Mouse (Mus musculus) hindbrain, embryonic 13.5 days (tissue): ENCODE measurements around the gene Nkain4. TPM values are rescaled to one million over a fixed set of nuclear protein-coding genes. Genes with fewer than 3 reads are reported as not detected.

Experiments used
- ATAC-seq: fragments of 200-750 bp; cut with Nextera tagmentation; 2 replicates; pipeline ENCODE4 v1.8.0; 2017; ENCODE audit warnings: moderate TSS enrichment; ENCODE audit not compliant: low FRiP score
- H3K27ac ChIP-seq: fragments of 300-500 bp; sonication (generic); 2 replicates; pipeline ENCODE4 v1.5.1; 2015; ENCODE audit warnings: inconsistent platforms, mild to moderate bottlenecking, moderate library complexity
- H3K27me3 ChIP-seq: fragments of 300-500 bp; sonication (generic); 2 replicates; pipeline ENCODE4 v1.6.1; 2015; ENCODE audit warnings: mild to moderate bottlenecking, inconsistent platforms
- H3K36me3 ChIP-seq: fragments of 300-500 bp; sonication (generic); 2 replicates; pipeline ENCODE4 v1.6.1; 2015; ENCODE audit warnings: mild to moderate bottlenecking, inconsistent platforms
- H3K4me1 ChIP-seq: fragments of 300-500 bp; sonication (generic); replicated peaks from 2 replicates; pipeline ENCODE4 v1.6.1; 2015; ENCODE audit warnings: inconsistent platforms
- H3K4me2 ChIP-seq: fragments of 300-500 bp; sonication (generic); 2 replicates; pipeline ENCODE4 v1.6.1; 2015; ENCODE audit warnings: inconsistent platforms, mild to moderate bottlenecking, moderate library complexity
- H3K4me3 ChIP-seq: fragments of 300-500 bp; sonication (generic); 2 replicates; pipeline ENCODE4 v1.5.1; 2015; ENCODE audit warnings: mild to moderate bottlenecking, inconsistent platforms
- H3K9ac ChIP-seq: fragments of 300-500 bp; sonication (generic); 2 replicates; pipeline ENCODE4 v1.6.1; 2015; ENCODE audit warnings: mild to moderate bottlenecking, inconsistent platforms
- H3K9me3 ChIP-seq: fragments of 300-500 bp; sonication (generic); 2 replicates; pipeline ENCODE4 v1.6.1; 2016; ENCODE audit warnings: inconsistent platforms
- WGBS: fragments of 180-500 bp; shearing (Covaris S2); methylation state at CpG from one replicate; pipeline ENCODE4 v1.1.7; 2015; 5-methylcytosine and 5-hydroxymethylcytosine counted together
- polyA plus RNA-seq: library from polyadenylated mRNA; unstranded; fragments of >200 nt; fragmentation: Nextera tagmentation; extraction: Ambion mirVana; gene quantifications from 2 replicates; pipeline ENCODE4 v1.2.1, GENCODE M21; 2015

Nkain4 gene
- polyA plus RNA-seq, 1 experiment from 2014 or later = 106 TPM

- no peak for ATAC-seq
- no peak overlapping the region for H3K27ac ChIP-seq
- H3K27me3 ChIP-seq = no peaks in the 10 kb centered on the region
- no peak overlapping the region for H3K4me2 ChIP-seq
- H3K9ac ChIP-seq = no peak overlapping the region
- H3K4me3 ChIP-seq = no peak overlapping the region
- no peaks in the 10 kb centered on the region for H3K9me3 ChIP-seq
- WGBS = 79% methylated on average over 1 of the region's 1 CpGs
- H3K4me1 ChIP-seq = peaks cover 16% of the 10 kb centered on the region; the same call in 1 of the 2 replicates
- H3K36me3 ChIP-seq = peaks cover 45% of the 10 kb centered on the region
Observed at GRCm38 (mm10) chr2:180932418-180932817, 22.1 kb downstream of the Nkain4 start.

GRCm38 (mm10) chr2:180928723-180929122 lies 25.8 kb downstream of the Nkain4 start, which contains the start of gene Birc7:
Birc7 (plus strand) TSS chr2:180929023.
- H3K27ac ChIP-seq = peak within 1 kb of the TSS; percentile 35; the same call in 1 of the 2 replicates
- WGBS = 42% methylated on average over 4 of the region's 4 CpGs
- peaks cover 9% of the 10 kb centered on the region for H3K36me3 ChIP-seq
- ATAC-seq = no peak
- H3K9ac ChIP-seq = peak within 1 kb of the TSS; percentile 43
- peaks cover 16% of the 10 kb centered on the region; the same call in 1 of the 2 replicates for H3K4me1 ChIP-seq
- no peaks in the 10 kb centered on the region for H3K9me3 ChIP-seq
- H3K4me2 ChIP-seq = no peak within 1 kb of the TSS
- H3K27me3 ChIP-seq = no peaks in the 10 kb centered on the region
- H3K4me3 ChIP-seq = no peak within 1 kb of the TSS

GRCm38 (mm10) chr2:180925176-180925575 lies 29.3 kb downstream of the Nkain4 start:
- Histone ChIP-seq H3K27ac (no peak overlapping the region), H3K36me3 (no peaks in the 10 kb centered on the region), H3K9ac (no peak overlapping the region), H3K9me3 (no peaks in the 10 kb centered on the region), H3K4me1 (peaks cover 15% of the 10 kb centered on the region), H3K27me3 (no peaks in the 10 kb centered on the region), H3K4me2 (no peak overlapping the region), H3K4me3 (no peak overlapping the region)
- WGBS = 8% methylated on average over 4 of the region's 4 CpGs
- no peak for ATAC-seq

- 93% methylated on average over 6 of the region's 6 CpGs for WGBS
Observed at GRCm38 (mm10) chr2:180922739-180923138, 31.8 kb downstream of the Nkain4 start.

GRCm38 (mm10) chr2:180920810-180921400 lies 33.6 kb downstream of the Nkain4 start, which contains the start of gene Ythdf1:
Ythdf1 (minus strand) TSS chr2:180920949.
- Histone ChIP-seq H3K27ac (peak within 1 kb of the TSS; percentile 84), H3K4me1 (peaks cover 32% of the 10 kb centered on the region), H3K27me3 (no peaks in the 10 kb centered on the region), H3K9me3 (no peaks in the 10 kb centered on the region), H3K4me3 (peak within 1 kb of the TSS; percentile 100), H3K36me3 (peaks cover 21% of the 10 kb centered on the region), H3K4me2 (peak within 1 kb of the TSS; percentile 95), H3K9ac (peak within 1 kb of the TSS; percentile 99)
- WGBS = under 1% methylated on average over 44 of the region's 56 CpGs
- ATAC-seq = peak; percentile 94

More at GRCm38 (mm10) chr2:180922739-180923138, 31.8 kb downstream of the Nkain4 start:
- H3K4me3 ChIP-seq = no peak overlapping the region
- H3K4me1 ChIP-seq = peaks cover 28% of the 10 kb centered on the region
- no peak overlapping the region for H3K4me2 ChIP-seq
- no peaks in the 10 kb centered on the region for H3K9me3 ChIP-seq
- ATAC-seq = no peak
- no peaks in the 10 kb centered on the region for H3K27me3 ChIP-seq
- H3K9ac ChIP-seq = no peak overlapping the region
- peaks cover 9% of the 10 kb centered on the region for H3K36me3 ChIP-seq
- H3K27ac ChIP-seq = no peak overlapping the region

- no peaks in the 10 kb centered on the region for H3K9me3 ChIP-seq
- peak; percentile 74 for ATAC-seq
- peak overlapping the region; percentile 95 for H3K4me2 ChIP-seq
- peaks cover 38% of the 10 kb centered on the region for H3K4me1 ChIP-seq
- peak overlapping the region; percentile 84 for H3K27ac ChIP-seq
- H3K9ac ChIP-seq = peak overlapping the region; percentile 99
- 2% methylated on average over 51 of the region's 61 CpGs for whole genome bisulfite sequencing
- H3K4me3 ChIP-seq = peak overlapping the region; percentile 100
- no peaks in the 10 kb centered on the region for H3K27me3 ChIP-seq
- peaks cover 27% of the 10 kb centered on the region for H3K36me3 ChIP-seq
Observed at GRCm38 (mm10) chr2:180919913-180920809, 34.3 kb downstream of the Nkain4 start.

- no peak for ATAC-seq
- peaks cover 64% of the 10 kb centered on the region for H3K36me3 ChIP-seq
- no peak overlapping the region for H3K4me2 ChIP-seq
- peaks cover 32% of the 10 kb centered on the region for H3K4me1 ChIP-seq
- H3K27ac ChIP-seq = no peak overlapping the region
- H3K9ac ChIP-seq = no peak overlapping the region
- no peaks in the 10 kb centered on the region for H3K9me3 ChIP-seq
- no peak overlapping the region for H3K4me3 ChIP-seq
- 91% methylated on average over 3 of the region's 3 CpGs for WGBS
- H3K27me3 ChIP-seq = no peaks in the 10 kb centered on the region
Observed at GRCm38 (mm10) chr2:180915886-180916433, 38.5 kb downstream of the Nkain4 start.

- Histone ChIP-seq H3K9me3 (no peaks in the 10 kb centered on the region), H3K4me2 (no peak overlapping the region), H3K9ac (no peak overlapping the region), H3K4me3 (no peak overlapping the region), H3K27ac (no peak overlapping the region), H3K27me3 (no peaks in the 10 kb centered on the region), H3K4me1 (peaks cover 21% of the 10 kb centered on the region), H3K36me3 (peaks cover 72% of the 10 kb centered on the region)
- no peak for ATAC-seq
- 92% methylated on average over 12 of the region's 12 CpGs for WGBS
Observed at GRCm38 (mm10) chr2:180910928-180911327, 43.6 kb downstream of the Nkain4 start.

- 58% methylated on average over 5 of the region's 5 CpGs for WGBS
- H3K4me1 ChIP-seq = peaks cover 20% of the 10 kb centered on the region
- H3K9me3 ChIP-seq = no peaks in the 10 kb centered on the region
- no peak overlapping the region for H3K4me3 ChIP-seq
- no peak overlapping the region for H3K4me2 ChIP-seq
- H3K36me3 ChIP-seq = peaks cover 36% of the 10 kb centered on the region
- ATAC-seq = no peak
- no peaks in the 10 kb centered on the region for H3K27me3 ChIP-seq
- no peak overlapping the region for H3K9ac ChIP-seq
- H3K27ac ChIP-seq = no peak overlapping the region
Observed at GRCm38 (mm10) chr2:180905556-180906221, 48.8 kb downstream of the Nkain4 start.

GRCm38 (mm10) chr2:180904435-180905208 lies 49.9 kb downstream of the Nkain4 start:
- H3K9me3 ChIP-seq = no peaks in the 10 kb centered on the region
- no peak overlapping the region for H3K9ac ChIP-seq
- no peak for ATAC-seq
- peaks cover 25% of the 10 kb centered on the region for H3K36me3 ChIP-seq
- no peak overlapping the region for H3K4me2 ChIP-seq
- WGBS = 94% methylated on average over 18 of the region's 18 CpGs
- no peaks in the 10 kb centered on the region for H3K27me3 ChIP-seq
- no peak overlapping the region for H3K27ac ChIP-seq
- no peak overlapping the region for H3K4me3 ChIP-seq
- peaks cover 20% of the 10 kb centered on the region for H3K4me1 ChIP-seq

GRCm38 (mm10) chr2:180902086-180902485 lies 52.4 kb downstream of the Nkain4 start:
- no peak overlapping the region for H3K4me3 ChIP-seq
- peaks cover 14% of the 10 kb centered on the region for H3K36me3 ChIP-seq
- WGBS = 37% methylated on average over 2 of the region's 2 CpGs

More at GRCm38 (mm10) chr2:180902086-180902485, 52.4 kb downstream of the Nkain4 start:
- Histone ChIP-seq H3K9ac (no peak overlapping the region), H3K27ac (no peak overlapping the region), H3K4me1 (peaks cover 34% of the 10 kb centered on the region), H3K9me3 (no peaks in the 10 kb centered on the region), H3K27me3 (no peaks in the 10 kb centered on the region), H3K4me2 (no peak overlapping the region)
- no peak for ATAC-seq
